Mouse (Mus musculus) adrenal gland, adult (tissue): ENCODE results near the gene Ak5.
A peak's percentile ranks its signal among the peaks of the same experiment; 100 is the strongest.

Experiments
- DNase-seq, 2 experiments: peaks; one replicate each; pipeline ENCODE4 v3.0.0; 2022 to 2023; ENCODE audit warnings: low spot score in 1 of 2; ENCODE audit not compliant: inconsistent age in 2 of 2

The Ak5 gene

DNA sequence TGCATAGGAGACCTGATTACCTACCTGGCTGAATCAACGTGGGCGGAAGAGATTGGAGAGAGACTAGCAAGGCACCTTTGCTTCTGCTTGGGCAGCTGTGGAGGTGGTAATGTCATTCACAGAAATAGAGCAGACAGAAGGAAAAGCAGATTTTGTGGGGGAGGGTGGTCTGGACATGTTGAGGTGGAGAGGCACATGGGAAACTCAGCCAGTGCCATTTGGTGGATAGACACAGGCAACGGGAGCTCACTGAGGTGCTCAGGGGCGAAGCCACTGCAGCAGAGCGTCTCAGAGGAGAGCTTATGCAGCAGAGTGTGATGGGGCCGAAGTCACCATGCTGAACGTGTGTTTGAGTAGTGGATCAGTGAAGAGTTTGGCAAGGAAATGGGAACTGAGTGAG, 147.1 kb downstream of the Ak5 start:
- no peak for DNase-seq

DNA sequence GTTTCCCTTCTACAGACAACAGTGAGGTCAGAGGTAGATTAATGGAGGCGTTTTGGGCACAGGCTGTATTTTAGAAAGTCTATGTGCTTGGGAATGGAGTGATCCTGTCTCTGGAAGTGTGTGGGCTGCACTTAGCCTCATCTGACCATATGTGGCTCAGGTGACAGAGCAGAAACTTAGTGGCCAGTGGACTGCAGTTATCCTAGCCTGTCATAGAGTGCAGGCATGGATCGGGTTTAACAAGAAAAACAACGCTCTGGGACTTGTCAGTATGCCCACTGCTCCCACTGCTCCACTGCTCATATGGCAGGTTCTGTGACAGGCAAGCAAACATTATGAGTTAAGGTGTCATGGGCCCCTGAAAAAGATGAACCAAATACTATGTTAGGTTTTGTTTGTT, 148.1 kb downstream of the Ak5 start:
- no peak for DNase-seq

DNA sequence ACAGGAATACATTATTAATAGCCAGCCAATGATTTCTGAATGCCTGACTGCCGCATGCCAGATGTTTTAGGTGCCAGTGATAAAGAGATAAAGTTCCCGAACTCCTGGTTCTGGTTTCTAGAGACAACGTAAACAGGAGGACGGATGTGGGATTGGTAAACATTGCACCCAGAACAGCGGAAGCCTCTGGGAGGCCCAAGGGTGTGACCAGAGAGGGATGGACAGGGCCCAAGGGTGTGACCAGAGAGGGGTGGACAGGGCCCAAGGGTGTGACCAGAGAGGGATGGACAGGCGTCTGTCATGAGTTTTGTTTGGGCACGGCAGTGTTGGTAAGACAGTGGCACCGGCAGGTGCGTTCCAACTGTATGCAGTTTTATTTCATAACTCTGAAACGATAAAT, 148.6 kb downstream of the Ak5 start:
- no peak for DNase-seq

DNA sequence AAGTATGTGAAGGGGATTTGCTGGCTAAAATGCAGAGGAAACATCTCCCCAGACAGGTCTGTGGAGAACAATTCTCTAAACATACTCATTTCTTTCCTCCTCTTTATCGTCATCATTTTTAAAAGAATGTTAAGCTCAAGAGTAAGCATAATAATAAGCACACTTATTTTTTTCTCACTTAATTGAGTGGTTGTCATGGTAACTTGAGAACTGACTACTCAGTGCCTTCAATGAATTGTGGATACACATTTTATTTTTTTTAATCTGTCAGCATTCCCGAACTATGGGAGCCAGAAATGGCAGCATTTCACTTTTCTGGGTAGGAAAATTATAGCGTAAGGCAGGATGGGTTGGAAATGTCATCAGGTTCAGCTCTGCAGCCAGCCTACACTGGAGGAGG, 151.6 kb downstream of the Ak5 start:
- no peak for DNase-seq

DNA sequence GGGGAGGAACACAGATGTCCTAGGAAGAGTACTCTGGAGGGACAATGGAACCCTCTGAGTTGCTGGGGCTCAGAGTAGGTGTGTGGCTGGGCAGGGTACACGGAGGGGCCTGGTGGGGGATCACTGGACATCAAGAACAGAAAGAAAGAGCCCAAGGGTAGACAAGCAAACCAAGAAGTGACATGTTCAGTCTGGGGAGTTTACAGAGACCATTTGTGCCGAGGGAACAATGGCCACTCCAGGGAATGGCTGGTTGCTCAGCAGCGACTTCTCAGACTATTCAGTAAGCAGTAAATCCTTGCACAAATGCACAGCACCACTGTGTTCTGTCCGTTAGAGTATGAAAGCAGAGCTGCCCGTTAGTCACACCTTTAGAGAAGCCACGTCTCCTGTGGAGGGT, 152.2 kb downstream of the Ak5 start:
- no peak for DNase-seq

DNA sequence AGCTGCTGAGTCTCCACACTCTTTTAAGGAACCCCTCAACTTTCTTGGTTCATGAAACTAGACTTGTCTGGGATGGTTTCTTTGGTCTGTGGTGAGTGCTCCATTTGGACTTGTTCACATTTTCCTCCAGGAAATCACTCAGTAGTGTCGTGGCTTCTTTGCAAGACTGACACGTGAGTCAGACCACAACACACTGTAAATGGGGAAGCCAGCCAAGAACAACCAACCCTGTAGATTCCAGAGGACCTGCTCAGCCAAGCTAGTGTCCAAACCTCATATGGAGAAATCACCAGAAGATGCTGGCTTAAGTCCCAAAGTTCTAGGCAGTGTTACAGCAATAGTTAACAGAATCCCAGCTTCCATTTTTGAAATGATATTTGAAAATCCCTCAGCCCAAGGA, 155.6 kb downstream of the Ak5 start:
- DNase-seq = peak; percentile 40 to 66

DNA sequence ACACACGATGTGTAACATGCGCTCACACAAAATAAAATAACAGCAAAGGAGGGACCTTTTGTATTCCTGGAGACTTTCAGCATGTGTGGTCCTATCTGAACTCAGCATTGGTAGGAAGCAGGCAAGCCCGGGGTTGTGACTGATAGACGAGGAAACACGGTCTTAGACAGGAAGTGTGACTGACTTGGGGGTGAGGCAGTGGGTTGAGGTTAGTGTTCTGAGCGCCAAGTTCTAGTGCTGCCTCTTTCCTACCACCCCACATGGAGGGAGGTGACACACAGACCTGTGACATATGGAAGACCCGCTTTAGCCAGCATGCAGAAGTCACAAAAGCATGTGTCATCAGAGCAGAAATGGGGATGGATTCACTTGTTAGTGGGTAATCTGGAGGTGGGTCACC, 158.9 kb downstream of the Ak5 start:
- no peak for DNase-seq

DNA sequence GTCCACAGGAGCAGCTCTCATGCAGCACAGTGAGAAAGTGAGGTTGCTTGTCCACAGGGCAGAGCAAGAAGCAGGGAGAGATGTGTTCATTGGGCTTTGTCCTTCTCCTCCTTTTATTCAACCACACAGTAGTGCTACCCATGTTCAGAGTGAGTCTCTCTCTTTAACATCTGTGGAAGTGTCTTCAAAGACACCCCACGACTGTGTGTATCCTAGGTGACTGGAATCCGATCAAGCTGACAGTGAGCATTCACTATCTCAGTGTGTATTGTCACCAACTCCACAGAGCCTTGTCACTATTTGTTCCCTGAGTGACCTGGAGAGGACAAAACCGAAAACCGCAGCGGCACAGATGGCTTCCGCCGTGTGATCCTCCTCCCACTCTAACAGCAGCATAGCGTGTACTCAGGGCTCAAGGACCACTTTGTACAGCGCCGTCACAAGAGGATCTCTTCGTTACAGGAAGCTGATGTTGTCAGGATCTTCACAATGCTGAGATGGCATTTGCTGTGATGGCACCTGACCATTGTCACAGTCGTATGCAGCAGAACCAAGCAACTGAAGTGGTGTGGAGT, 159.7 kb downstream of the Ak5 start:
- no peak for DNase-seq

DNA sequence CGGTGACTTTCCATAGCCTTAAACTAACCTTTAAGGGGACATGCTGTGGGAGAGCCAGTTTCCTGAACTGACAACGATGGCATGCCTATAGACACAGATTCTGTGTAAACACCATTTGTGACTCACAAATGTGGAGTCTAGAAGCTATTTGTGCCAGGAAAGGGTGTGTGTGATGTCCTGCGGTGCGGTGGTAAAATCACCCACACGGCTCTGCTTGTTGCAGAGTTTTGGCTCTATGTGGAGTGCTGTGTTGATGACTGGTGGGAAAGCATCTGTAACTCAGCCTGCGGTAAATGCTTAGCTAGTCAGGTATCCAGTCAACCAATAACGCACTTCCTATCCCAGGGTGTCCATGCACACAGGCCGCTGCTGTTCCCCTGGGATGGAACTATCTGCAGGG, 160.3 kb downstream of the Ak5 start:
- DNase-seq = no peak

DNA sequence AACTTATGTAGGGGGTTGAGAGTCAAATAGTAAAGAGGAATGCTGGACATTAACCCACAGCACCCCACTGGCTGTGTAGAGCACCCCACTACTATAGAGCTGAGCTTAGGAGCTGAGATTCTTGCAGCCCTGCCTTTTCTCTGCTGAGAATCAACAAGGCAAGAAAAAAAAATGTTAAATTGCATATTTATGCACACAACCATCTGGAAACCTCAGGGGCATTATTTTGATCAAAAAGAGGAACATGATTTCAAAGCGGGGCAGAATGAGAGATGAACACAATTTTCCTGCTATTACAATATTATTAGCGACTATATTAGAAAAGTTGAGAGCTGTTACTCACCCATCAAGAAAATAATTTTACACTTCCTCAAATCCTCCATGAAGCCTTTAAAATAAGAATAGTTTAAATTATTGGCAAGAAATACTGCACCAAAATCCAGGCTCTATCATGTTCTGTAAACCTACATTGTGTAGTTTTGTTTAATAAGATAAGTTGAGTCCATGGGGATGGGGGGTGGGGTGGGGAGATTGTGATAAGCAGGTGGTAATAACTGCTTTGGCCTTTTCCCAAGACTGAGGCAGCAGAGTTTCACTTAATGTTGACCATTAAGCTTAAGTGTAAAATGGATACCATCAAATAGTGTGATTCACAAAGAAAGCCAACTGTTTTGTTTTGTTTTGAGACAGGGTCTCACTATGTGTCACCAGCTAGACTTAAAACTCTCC, 169.0 kb downstream of the Ak5 start:
- no peak for DNase-seq

DNA sequence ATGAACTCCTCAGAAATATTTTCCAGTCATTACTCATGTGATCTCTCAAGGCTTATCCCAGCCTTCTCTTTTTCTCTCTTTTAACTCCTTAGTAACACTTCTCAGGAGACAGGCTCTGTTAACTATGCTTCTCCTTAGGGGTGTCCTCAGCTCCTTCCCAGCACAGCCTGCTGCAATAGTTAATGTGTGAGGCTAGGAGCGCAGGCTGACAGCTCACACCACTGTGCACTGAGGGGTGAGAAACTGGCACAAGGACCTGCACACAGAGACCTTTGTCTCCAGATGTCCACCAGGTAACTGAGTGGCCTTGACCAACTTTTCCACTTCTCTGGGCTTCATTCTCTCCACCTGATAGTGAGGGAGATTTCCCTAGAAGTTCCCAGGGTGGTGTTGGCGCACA, 170.3 kb downstream of the Ak5 start:
- DNase-seq = peak in 1 of 2 experiments; percentile 33

DNA sequence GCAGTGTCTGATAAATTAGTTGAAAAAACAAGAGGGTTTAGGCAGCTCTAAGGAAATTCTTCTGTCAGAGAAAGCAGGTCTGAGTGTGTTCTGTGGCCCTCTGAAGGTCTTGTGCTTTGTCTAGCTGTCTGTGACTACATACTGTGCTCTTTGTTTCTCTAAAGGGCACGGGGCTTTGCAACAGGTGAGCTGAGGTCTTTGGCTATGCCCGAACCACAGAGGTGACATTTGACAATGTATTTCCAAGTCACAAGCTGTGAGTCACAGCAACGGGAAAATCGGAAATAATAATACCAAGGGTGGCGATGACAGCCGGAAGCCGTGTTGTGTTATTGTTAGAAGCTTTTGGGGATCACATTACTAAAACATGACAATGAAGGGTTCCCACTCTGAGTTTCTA, 171.1 kb downstream of the Ak5 start:
- DNase-seq = no peak

DNA sequence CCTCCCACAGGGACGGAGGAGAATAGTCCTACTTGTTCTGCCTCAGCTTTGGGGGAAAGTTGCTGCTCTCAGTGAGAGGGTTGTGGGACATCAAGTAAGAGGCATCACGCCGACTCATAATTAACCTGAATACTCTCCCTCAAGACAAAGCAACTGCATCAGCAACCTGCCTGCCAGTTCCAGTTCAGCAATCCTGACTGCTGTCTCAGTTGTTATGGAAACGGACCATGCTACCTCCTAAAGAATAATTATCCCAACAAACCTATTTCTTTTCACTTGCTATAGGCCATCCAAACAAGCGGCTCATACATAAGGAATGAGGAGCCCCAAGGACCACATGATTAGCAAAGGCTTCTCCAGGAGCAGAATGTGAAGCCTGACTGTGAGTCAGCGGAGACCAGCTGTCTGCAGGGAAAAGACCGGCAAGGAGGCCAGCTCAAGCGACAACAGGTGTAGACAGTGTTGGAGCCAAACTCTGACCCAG, 172.7 kb downstream of the Ak5 start:
- DNase-seq = no peak

DNA sequence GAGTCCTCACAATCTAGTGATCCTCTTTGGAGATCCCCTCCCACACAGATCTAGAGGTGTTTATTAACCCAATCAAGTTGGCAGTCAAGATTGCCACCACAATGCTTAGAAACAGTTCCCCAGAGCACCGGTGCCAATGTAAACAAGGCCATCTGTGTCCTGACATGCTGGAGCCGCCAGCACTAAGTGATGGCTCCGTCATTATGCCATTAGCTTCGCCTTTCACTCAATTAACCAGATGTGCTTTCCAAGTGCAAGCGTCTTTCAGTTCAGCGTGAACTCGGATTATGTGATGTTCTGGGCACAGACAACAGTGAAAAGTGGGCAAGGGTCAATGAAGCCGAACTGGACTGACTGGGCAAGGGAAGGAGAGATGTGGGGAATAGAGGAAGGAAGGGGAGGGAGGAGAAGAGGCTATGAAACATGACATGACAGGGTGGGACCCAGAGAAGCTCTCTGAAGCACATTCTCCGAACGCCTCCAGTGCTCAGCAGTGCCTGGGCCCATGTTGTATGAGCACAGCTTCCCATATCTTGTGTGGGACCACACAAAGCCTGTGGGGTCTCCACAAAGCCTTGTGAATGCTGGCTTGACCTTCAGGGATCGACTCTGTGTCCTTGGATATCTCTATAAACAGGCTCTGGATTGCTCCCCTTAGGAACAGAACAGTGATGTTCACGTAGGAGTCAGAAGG, 173.3 kb downstream of the Ak5 start:
- DNase-seq = no peak

DNA sequence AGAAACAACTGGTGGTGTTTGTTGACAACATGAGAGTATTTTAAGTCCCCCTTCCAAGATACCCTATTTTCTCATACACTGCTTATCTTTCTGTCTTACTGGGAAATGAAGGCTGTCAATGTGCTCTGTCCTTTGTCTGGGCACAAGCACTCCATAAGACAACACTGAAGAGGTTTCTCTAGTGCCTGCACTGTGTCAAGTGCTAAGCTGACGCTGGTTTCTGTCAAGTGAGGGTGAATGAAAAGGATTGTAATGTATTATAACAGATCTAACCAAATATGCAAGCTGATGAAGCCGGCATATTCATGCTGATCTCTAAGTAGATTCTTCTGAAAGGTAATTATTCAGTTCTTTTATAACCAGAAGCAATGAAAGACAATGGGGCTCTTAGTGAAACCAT, 174.3 kb downstream of the Ak5 start:
- DNase-seq = no peak

DNA sequence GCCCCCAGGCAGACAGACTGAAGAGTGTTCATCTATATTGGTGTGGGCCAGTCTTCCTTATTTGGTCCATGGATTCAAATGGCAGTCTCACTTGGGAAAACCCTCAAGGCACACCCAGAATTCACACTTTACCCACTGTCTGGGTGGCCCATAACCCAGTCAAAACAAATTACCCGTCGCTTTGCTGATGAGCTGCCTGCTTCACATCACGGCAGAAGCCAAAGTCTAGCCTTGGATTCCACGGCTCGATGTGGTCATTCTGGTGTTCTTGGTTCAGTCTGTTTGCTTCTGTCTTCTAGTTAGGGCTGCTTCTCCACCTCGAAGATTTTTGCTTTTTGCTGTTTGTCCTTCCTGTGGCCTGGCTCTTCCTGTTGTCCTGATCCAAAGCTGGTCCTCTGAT, 175.9 kb downstream of the Ak5 start:
- DNase-seq = no peak

DNA sequence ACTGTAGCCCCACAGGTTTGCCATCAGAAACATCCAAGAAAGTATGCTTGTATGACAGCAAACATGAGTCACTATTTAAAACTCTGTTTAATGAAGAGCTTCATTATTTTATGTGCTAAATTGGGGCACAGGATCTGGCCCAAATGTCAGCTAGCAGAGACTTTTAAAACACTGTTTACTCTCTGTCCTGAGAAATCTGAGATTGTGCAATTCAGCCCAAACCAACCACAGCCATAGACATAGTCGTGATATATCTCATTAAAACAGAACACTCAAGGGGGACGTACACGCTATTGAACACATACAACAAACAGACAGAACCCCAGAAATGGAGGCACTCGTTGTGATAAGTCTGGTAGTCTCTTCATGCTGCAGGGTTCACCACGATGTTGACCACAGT, 177.7 kb downstream of the Ak5 start:
- no peak for DNase-seq

DNA sequence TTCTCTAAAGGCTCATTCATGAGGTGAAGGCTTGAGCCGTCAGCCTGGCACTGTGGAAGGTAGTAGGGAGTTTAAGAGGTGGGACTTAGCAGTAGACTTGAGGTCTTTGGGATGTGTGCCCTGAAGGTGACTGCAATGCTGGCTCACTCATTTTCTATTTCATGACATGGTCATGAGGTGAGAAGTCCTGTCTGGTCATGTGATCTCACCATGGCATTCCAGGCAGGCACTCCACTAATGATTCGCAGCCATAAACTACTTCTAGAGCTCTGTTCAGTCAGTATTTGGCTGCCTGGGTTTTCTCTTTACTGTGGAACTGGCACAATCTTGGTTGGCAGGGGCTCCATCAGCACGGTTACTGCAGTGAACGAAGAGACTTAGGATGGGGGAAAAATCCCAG, 179.2 kb downstream of the Ak5 start:
- DNase-seq = no peak

DNA sequence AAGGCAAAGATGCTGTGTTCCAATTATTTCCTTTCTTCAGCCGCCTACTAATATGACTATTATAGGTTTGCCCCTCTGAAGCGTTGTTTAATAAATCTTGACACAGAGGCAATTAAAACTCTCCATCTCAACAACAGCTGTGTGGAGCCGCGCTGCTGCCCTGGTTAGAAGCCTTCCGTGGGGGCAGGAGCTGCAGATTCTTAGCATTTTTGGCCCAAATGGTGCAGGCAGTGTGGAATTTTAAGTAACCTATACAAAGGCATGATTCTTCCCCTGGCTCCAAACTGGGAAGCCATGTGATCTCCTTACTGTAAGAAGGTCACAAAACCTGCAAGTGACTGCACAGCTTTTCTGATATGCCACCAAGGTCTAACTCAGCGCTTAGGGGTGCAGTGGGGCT, 184.0 kb downstream of the Ak5 start:
- DNase-seq = no peak

DNA sequence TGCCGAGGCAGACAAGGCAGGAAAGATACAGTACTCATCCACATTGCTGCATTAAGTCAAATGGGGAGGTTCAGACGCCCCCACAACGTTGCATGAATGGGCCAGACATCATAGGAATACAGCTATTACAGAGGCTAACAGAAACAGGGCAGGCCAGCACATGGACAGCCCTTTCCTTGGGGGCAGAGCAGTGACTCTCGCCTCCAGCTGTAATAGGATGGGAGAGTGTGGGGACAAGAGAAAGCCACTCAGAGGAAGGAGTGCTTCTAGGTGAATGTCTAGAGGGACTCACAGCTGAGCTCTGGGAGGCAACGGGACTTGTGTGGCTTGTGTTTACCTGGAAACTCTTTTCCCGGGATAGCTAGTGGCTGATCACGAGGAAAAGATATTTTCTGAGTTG, 184.4 kb downstream of the Ak5 start:
- DNase-seq = peak in 1 of 2 experiments; percentile 2

DNA sequence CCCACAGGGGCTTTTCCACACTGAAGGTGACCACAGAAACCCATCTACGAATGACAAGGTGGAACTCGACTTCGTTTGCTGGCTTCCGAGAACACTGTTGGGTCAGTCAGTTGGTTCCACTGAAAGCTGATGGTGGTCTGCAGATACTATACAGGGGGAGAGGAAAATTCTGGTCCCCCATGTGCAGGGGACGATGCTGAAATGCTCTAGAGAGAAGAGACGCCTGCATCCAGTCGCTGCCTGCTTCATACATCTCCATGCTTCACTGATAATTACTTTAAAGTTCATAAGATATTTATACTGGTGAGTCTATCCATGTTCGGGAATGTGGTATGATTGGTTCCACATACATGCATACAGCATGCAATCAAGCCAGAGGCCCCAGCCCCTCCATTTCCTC, 186.0 kb downstream of the Ak5 start:
- no peak for DNase-seq

DNA sequence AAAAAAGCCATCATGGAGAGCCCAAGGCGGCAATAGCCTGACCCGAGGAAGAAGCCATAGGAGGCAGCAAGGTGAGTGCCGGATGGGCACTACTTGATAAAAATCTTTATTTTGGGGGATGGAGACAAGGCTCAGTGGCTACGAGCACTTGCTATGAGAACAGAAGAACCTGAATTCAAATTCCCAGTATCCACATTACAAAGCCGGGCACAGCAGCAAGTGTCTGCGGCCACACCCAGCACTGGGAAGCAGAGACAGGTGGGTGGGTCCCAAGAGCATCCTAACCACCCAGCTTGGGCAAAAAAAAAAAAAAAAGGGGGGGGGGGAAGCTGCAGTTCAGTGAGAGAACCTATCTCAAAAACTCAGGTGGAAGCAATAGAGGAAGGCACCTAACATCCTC, 187.8 kb downstream of the Ak5 start:
- peak in 1 of 2 experiments; percentile 2 for DNase-seq
